Mouse (Mus musculus) cortical plate, adult 2 months (tissue): ENCODE measurements around the gene Stx7.

Source experiments
- CTCF ChIP-seq: fragments of 200-500 bp; IDR thresholded peaks from 2 replicates; pipeline ENCODE4 v1.5.1; 2011; ENCODE audit warnings: mild to moderate bottlenecking, control low read depth, low read length; ENCODE audit not compliant: insufficient read depth; ENCODE audit errors: extremely low read depth
- POLR2A ChIP-seq: fragments of 200-500 bp; IDR thresholded peaks from 2 replicates; pipeline ENCODE4 v1.6.1; 2011; ENCODE audit warnings: mild to moderate bottlenecking, low read length, control low read depth; ENCODE audit not compliant: insufficient read depth; ENCODE audit errors: extremely low read depth

DNA sequence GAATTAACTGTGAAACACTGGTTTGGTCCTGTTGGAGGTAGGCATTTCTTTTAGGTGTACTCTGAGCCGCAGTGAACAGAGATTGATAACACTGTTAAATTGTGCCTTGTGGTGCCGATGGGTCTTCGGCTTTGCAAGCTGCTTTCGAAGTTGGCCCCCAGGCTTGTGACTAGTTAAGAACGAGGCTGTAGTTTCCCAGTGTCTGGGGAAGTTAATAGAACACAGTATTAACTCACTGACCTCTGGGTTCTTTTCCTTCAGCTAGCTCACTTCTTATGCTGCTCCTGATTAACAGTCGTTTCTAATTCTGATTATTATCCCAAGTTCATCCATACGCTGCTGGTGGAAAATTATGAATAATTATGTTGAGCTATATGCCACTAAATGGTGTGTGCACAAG lies 984 bp downstream of the Stx7 start:
- TF ChIP-seq POLR2A (no peak), CTCF (no peak)
